Mouse (Mus musculus): ENCODE data around the gene Zc3h18. TPM values are rescaled to one million over a fixed set of nuclear protein-coding genes. Genes with fewer than 3 reads are reported as not detected.

The Zc3h18 gene
- polyA plus RNA-seq, 1 experiment from 2014 or later = 37.0 TPM

DNA sequence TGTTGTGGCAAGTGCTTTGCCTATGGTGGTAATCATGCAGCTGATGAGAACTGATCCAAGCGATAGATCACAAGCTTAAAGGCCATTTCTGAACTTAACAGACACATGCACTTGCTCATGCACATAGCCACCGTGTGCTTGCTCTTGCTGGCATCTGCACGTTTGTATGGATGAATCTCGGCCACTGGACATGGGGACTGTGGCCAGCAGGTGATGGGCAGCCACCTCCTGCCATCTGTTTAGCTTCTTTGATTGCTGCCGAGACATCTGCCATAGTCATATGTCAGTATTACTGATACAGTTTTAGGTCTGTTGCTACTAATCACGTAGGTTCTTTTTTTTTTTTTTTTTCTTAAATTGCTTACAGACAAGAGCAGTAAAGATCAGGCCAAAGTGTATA lies 18.9 kb downstream of the Zc3h18 start:
- ATAC-seq (replicated peaks; ENCODE audit: low FRiP score, low TSS enrichment, low read depth) = no peak
- Histone ChIP-seq H3K9me3 (ENCODE audit: control insufficient read depth, low read length) (no peaks in the 10 kb centered on the region), H3K27ac (ENCODE audit: low read depth) (no peak overlapping the region), H3K9ac (ENCODE audit: low read length) (no peak overlapping the region), H3K4me2 (ENCODE audit: low read length) (no peak overlapping the region), H3K27me3 (replicated peaks; ENCODE audit: control insufficient read depth, insufficient read depth, low read length) (no peaks in the 10 kb centered on the region), H3K36me3 (ENCODE audit: control insufficient read depth, insufficient read depth, low read length) (peaks cover 88% of the 10 kb centered on the region), H3K4me3 (ENCODE audit: low read depth, low read length) (no peak overlapping the region), H3K4me1 (replicated peaks; ENCODE audit: control insufficient read depth, insufficient read depth, low read length) (no peaks in the 10 kb centered on the region)
- no peak for DNase-seq (ENCODE audit: low spot score)
- 89% methylated on average over 6 of the region's 6 CpGs for WGBS

DNA sequence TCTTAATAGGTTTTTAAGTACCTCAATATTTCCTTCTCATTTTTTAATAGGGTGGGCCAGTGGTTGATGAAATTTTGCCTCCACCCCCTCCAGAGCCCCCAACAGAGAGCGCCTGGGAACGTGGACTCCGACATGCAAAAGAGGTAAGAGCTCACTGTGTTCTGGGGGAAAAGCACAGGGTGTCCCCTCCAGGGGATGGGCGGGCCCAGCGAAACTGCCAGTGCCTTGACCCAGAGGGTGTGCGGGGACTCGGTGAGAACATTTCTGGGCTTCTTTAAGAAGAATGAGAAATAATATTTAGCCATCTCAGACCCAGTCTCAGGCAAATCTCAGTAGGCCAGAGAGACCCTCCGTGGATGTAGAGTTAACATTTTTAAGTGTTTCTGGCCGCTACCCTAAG lies 21.8 kb downstream of the Zc3h18 start:
- DNase-seq (ENCODE audit: low spot score) (no peak), ATAC-seq (replicated peaks; ENCODE audit: low FRiP score, low TSS enrichment, low read depth) (no peak)
- 94% methylated on average over 9 of the region's 9 CpGs for WGBS
- no peaks in the 10 kb centered on the region for H3K4me1 ChIP-seq (replicated peaks; ENCODE audit: control insufficient read depth, insufficient read depth, low read length)
- H3K9me3 ChIP-seq (ENCODE audit: control insufficient read depth, low read length) = no peaks in the 10 kb centered on the region
- H3K27ac ChIP-seq (ENCODE audit: low read depth) = no peak overlapping the region
- no peaks in the 10 kb centered on the region for H3K27me3 ChIP-seq (replicated peaks; ENCODE audit: control insufficient read depth, insufficient read depth, low read length)
- no peak overlapping the region for H3K4me3 ChIP-seq (ENCODE audit: low read depth, low read length)
- H3K4me2 ChIP-seq (ENCODE audit: low read length) = no peak overlapping the region
- peaks cover 92% of the 10 kb centered on the region for H3K36me3 ChIP-seq (ENCODE audit: control insufficient read depth, insufficient read depth, low read length)
- H3K9ac ChIP-seq (ENCODE audit: low read length) = no peak overlapping the region

DNA sequence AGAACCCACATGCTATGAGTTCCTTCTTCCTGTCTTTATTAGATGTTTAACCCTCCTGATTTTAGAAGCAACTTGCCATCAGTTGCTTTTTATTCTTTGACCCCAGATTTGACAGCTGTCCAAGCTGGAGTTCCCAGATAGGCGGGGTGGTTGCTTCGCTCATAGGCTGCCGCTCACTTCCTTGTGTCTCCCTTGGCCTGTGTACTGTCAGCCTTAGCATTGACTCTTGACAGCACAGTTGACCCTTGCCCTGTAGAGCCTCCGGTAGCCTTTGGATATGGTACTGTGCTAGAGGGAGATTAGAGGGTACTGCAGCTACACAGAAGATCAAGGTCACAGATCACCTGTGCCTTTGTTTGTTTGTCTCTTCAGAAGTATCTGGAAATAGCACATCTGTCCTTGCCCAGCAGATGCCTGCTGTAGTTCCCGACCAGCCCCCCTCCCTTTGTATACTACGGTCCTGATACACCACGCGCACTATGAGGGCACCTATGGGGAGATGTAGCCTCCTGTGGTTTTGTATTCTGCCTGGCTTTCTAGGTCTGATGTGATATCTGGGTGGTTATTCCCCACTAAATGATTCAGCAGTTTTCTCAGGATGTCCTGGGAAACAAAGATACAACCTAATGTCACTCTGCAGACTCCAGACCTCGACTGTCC lies 28.9 kb downstream of the Zc3h18 start:
- Histone ChIP-seq H3K27me3 (replicated peaks; ENCODE audit: control insufficient read depth, insufficient read depth, low read length) (no peaks in the 10 kb centered on the region), H3K4me2 (ENCODE audit: low read length) (no peak overlapping the region), H3K9ac (ENCODE audit: low read length) (no peak overlapping the region), H3K27ac (ENCODE audit: low read depth) (no peak overlapping the region), H3K4me1 (replicated peaks; ENCODE audit: control insufficient read depth, insufficient read depth, low read length) (no peaks in the 10 kb centered on the region), H3K36me3 (ENCODE audit: control insufficient read depth, insufficient read depth, low read length) (peaks cover 98% of the 10 kb centered on the region), H3K4me3 (ENCODE audit: low read depth, low read length) (no peak overlapping the region), H3K9me3 (ENCODE audit: control insufficient read depth, low read length) (no peaks in the 10 kb centered on the region)
- WGBS = 83% methylated on average over 9 of the region's 9 CpGs
- ATAC-seq (replicated peaks; ENCODE audit: low FRiP score, low TSS enrichment, low read depth) = no peak
- no peak for DNase-seq (ENCODE audit: low spot score)

DNA sequence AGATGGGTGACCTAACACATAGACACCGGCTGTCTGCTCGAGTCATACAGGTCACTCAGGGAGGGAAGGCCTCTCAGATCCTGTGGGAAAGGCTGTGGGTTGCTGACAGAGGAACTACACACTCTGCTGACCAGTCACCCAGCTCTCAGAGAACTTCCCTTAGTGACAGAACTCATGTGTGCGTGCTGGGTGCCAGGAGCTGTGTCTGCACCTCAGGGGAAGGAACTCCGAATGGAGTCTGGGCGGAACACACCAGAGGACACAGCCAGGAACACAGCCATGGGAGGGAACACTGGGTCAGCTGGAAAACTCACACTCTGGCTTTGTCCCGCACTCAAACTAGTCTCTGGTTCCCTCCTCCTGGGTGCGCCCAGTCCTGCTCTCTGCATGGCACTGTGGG lies 31.3 kb downstream of the Zc3h18 start:
- no peak for DNase-seq (ENCODE audit: low spot score)
- Histone ChIP-seq H3K27ac (ENCODE audit: low read depth) (no peak overlapping the region), H3K9me3 (ENCODE audit: control insufficient read depth, low read length) (no peaks in the 10 kb centered on the region), H3K36me3 (ENCODE audit: control insufficient read depth, insufficient read depth, low read length) (peaks cover 98% of the 10 kb centered on the region), H3K27me3 (replicated peaks; ENCODE audit: control insufficient read depth, insufficient read depth, low read length) (no peaks in the 10 kb centered on the region), H3K4me3 (ENCODE audit: low read depth, low read length) (no peak overlapping the region), H3K9ac (ENCODE audit: low read length) (no peak overlapping the region), H3K4me1 (replicated peaks; ENCODE audit: control insufficient read depth, insufficient read depth, low read length) (no peaks in the 10 kb centered on the region), H3K4me2 (ENCODE audit: low read length) (no peak overlapping the region)
- ATAC-seq (replicated peaks; ENCODE audit: low FRiP score, low TSS enrichment, low read depth) = no peak
- WGBS = 93% methylated on average over 7 of the region's 7 CpGs

DNA sequence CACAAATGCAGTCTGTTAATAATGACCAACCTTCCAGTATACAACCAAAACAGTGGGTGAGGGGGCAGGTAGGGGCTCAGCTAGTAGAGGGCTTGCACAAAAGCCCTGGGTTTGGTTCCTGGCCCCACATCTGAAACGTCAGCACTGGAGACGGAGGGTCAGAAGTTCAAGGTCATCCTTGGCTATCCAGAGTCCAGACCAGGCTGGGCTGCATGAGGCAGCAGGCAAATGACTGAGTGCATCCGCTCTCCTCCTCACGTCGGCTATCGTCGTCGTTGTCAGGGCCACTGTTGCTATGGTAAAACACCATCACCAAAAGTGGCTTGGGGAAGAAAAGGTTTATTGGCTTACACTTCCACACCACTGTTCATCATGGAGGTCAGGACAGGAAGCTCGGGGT lies 37.9 kb downstream of the Zc3h18 start:
- 79% methylated on average over 9 of the region's 9 CpGs for WGBS
- no peak for ATAC-seq (replicated peaks; ENCODE audit: low FRiP score, low TSS enrichment, low read depth)
- Histone ChIP-seq H3K4me1 (replicated peaks; ENCODE audit: control insufficient read depth, insufficient read depth, low read length) (no peaks in the 10 kb centered on the region), H3K4me3 (ENCODE audit: low read depth, low read length) (no peak overlapping the region), H3K9ac (ENCODE audit: low read length) (no peak overlapping the region), H3K27ac (ENCODE audit: low read depth) (no peak overlapping the region), H3K9me3 (ENCODE audit: control insufficient read depth, low read length) (no peaks in the 10 kb centered on the region), H3K36me3 (ENCODE audit: control insufficient read depth, insufficient read depth, low read length) (peaks cover 91% of the 10 kb centered on the region), H3K27me3 (replicated peaks; ENCODE audit: control insufficient read depth, insufficient read depth, low read length) (no peaks in the 10 kb centered on the region), H3K4me2 (ENCODE audit: low read length) (no peak overlapping the region)
- DNase-seq (ENCODE audit: low spot score) = no peak

DNA sequence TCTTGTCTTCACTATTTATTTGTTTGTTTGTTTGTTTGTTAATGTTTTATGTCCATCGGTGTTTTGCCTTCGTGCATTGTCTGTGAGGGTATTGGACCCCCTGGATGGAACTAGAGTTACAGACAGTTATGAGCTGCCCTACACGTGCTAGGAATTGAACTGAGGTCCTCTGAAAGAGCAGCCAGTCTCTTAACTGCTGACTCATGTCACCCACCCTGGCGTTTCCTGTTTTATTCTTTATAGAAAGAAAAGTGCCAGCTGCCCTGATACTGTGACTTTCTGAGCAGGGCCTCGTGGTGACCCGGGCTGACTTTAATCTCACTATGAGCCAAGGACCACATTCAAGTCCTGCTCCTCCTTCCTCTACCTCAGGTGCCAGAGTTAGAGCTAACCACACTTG lies 39.1 kb downstream of the Zc3h18 start:
- Histone ChIP-seq H3K4me1 (replicated peaks; ENCODE audit: control insufficient read depth, insufficient read depth, low read length) (no peaks in the 10 kb centered on the region), H3K27ac (ENCODE audit: low read depth) (no peak overlapping the region), H3K4me2 (ENCODE audit: low read length) (no peak overlapping the region), H3K9me3 (ENCODE audit: control insufficient read depth, low read length) (no peaks in the 10 kb centered on the region), H3K27me3 (replicated peaks; ENCODE audit: control insufficient read depth, insufficient read depth, low read length) (no peaks in the 10 kb centered on the region), H3K4me3 (ENCODE audit: low read depth, low read length) (no peak overlapping the region), H3K9ac (ENCODE audit: low read length) (no peak overlapping the region), H3K36me3 (ENCODE audit: control insufficient read depth, insufficient read depth, low read length) (peaks cover 79% of the 10 kb centered on the region)
- 93% methylated on average over 6 of the region's 6 CpGs for WGBS
- ATAC-seq (replicated peaks; ENCODE audit: low FRiP score, low TSS enrichment, low read depth) (no peak), DNase-seq (ENCODE audit: low spot score) (no peak)

DNA sequence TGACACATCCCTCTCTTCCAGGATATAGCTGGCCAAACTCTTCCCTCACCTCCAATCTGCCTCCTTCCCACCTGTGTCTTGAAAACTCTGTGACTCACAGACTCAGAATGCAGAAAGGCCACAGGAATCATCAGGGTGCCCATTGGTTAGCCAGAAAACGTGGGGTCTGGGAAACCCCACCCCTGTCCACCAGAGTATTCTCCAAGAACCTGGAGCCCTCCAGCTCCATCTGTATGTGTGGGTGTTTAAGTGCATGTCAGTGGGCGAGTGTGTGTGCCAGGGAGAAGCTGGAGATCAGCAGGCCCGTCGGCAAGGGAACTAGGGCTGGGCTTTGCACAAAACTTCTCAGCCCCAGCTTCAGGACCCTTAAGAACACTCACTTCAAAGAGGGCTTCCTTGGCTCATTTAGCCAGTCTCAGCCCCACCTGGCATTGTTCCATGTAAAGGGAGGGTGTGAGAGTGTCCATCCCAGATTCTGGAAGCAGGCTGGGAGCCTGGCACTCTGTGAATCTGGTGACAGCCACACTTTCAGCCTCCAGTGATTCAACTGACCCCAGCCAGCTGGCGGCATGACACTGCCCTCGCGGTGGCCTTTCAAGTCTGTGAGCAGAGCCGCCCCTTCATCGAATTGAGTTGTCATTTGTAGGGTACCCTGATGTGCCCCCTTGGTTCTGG lies 43.6 kb downstream of the Zc3h18 start:
- no peak overlapping the region for H3K9ac ChIP-seq (ENCODE audit: low read length)
- no peak for ATAC-seq (replicated peaks; ENCODE audit: low FRiP score, low TSS enrichment, low read depth)

DNA sequence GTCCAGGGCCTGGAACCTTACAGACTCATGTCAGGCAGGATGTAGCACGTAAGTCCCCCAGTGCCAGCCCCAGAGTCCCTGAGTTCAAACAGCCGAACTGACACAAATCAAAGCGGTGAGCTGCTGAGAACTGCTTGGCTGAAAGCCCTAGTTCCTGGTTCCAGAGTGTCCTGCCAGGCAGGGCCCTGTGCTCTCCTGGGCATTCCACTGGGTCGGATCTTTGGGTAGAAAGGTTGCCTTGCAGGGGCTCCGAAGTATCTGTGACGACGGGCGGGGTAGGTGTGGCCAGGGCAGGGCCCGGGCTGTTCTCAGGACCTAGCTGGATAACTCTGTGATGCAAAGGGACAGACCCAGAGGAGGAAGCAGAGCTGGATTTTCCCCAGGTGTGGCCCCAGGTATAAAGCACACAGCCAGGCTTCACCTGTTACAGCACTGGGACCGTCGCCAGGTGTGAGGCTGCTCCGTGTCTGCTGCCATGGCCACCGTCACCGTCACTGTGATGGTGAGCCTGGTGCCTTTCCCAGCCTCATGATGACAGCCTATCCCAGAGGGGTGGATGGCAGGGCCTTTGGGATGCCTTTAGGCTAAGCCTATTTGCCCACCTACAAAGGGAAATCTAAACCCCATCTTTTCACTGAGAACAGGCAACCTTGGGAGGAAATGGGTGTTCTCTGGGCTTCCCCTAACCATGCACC lies 45.1 kb downstream of the Zc3h18 start, which contains the start of gene Il17c:
Gene Il17c (plus strand): TSS at position 645 of the 695 bp plus-strand sequence.
- H3K9ac ChIP-seq (ENCODE audit: low read length) = no peak within 1 kb of the TSS

More for the DNA sequence above, 43.6 kb downstream of the Zc3h18 start:
- no peak for DNase-seq (ENCODE audit: low spot score)
- Histone ChIP-seq H3K9me3 (ENCODE audit: control insufficient read depth, low read length) (no peaks in the 10 kb centered on the region), H3K36me3 (ENCODE audit: control insufficient read depth, insufficient read depth, low read length) (peaks cover 34% of the 10 kb centered on the region), H3K4me3 (ENCODE audit: low read depth, low read length) (no peak overlapping the region), H3K27ac (ENCODE audit: low read depth) (no peak overlapping the region), H3K4me1 (replicated peaks; ENCODE audit: control insufficient read depth, insufficient read depth, low read length) (no peaks in the 10 kb centered on the region), H3K27me3 (replicated peaks; ENCODE audit: control insufficient read depth, insufficient read depth, low read length) (no peaks in the 10 kb centered on the region), H3K4me2 (ENCODE audit: low read length) (no peak overlapping the region)
- WGBS = 76% methylated on average over 9 of the region's 9 CpGs

More for the DNA sequence above, 45.1 kb downstream of the Zc3h18 start, which contains the start of gene Il17c:
- DNase-seq (ENCODE audit: low spot score) = peak; percentile 59
- Histone ChIP-seq H3K4me3 (ENCODE audit: low read depth, low read length) (no peak within 1 kb of the TSS), H3K9me3 (ENCODE audit: control insufficient read depth, low read length) (no peaks in the 10 kb centered on the region), H3K4me1 (replicated peaks; ENCODE audit: control insufficient read depth, insufficient read depth, low read length) (no peaks in the 10 kb centered on the region), H3K36me3 (ENCODE audit: control insufficient read depth, insufficient read depth, low read length) (peaks cover 29% of the 10 kb centered on the region), H3K27me3 (replicated peaks; ENCODE audit: control insufficient read depth, insufficient read depth, low read length) (no peaks in the 10 kb centered on the region), H3K4me2 (ENCODE audit: low read length) (no peak within 1 kb of the TSS), H3K27ac (ENCODE audit: low read depth) (no peak within 1 kb of the TSS)
- 77% methylated on average over 14 of the region's 14 CpGs for WGBS
- peak; percentile 53 for ATAC-seq (replicated peaks; ENCODE audit: low FRiP score, low TSS enrichment, low read depth)

All from intestine, embryonic 14.5 days (tissue).